Mouse (Mus musculus) C2C12 (cell line): ENCODE results near the gene Mst1. TPM values are rescaled to one million over a fixed set of nuclear protein-coding genes. Genes with fewer than 3 reads are reported as not detected.

ENCODE experiments used
- H3K27me3 ChIP-seq: one replicate; pipeline ENCODE4 v1.6.1; 2011; ENCODE audit not compliant: control insufficient read depth, insufficient read depth, insufficient read length
- H3K36me3 ChIP-seq: one replicate; pipeline ENCODE4 v1.6.1; 2011; ENCODE audit not compliant: control insufficient read depth, insufficient read depth
- H3K4me3 ChIP-seq: one replicate; pipeline ENCODE4 v1.5.1; 2011; ENCODE audit warnings: mild to moderate bottlenecking, control low read depth; ENCODE audit not compliant: poor library complexity, insufficient read depth, severe bottlenecking
- H3K79me2 ChIP-seq: one replicate; pipeline ENCODE4 v1.6.1; 2011; ENCODE audit not compliant: control insufficient read depth, insufficient read depth
- H3K79me3 ChIP-seq: one replicate; pipeline ENCODE4 v1.6.1; 2011; ENCODE audit warnings: low read depth, control low read depth
- H3ac ChIP-seq: one replicate; pipeline ENCODE3; 2011; ENCODE audit warnings: low read depth; ENCODE audit not compliant: control insufficient read depth, insufficient read length
- CEBPB ChIP-seq: IDR thresholded peaks from one replicate; pipeline ENCODE4 v1.6.1; 2011; ENCODE audit warnings: low read depth, mild to moderate bottlenecking, control low read depth, moderate library complexity
- CTCF ChIP-seq: IDR thresholded peaks from one replicate; pipeline ENCODE4 v1.5.1; 2011; ENCODE audit not compliant: control insufficient read depth, insufficient read depth, insufficient read length
- FOSL1 ChIP-seq: IDR thresholded peaks from one replicate; pipeline ENCODE4 v1.8.0; 2011; ENCODE audit warnings: mild to moderate bottlenecking, low read length; ENCODE audit not compliant: poor library complexity, insufficient read depth, severe bottlenecking
- MAX ChIP-seq: IDR thresholded peaks from one replicate; pipeline ENCODE4 v1.6.1; 2011; ENCODE audit warnings: mild to moderate bottlenecking, control low read depth
- MYOD1 ChIP-seq: IDR thresholded peaks from one replicate; pipeline ENCODE4 v1.6.1; 2011; ENCODE audit warnings: low read depth; ENCODE audit not compliant: control insufficient read depth, insufficient read length
- MYOG ChIP-seq: IDR thresholded peaks from one replicate; pipeline ENCODE4 v1.6.1; 2011; ENCODE audit not compliant: control insufficient read depth, insufficient read length; ENCODE audit errors: extremely low read depth
- USF1 ChIP-seq: IDR thresholded peaks from one replicate; pipeline ENCODE4 v1.6.1; 2011; ENCODE audit warnings: low read depth, mild to moderate bottlenecking, control low read depth, moderate library complexity
- polyA plus RNA-seq: library from polyadenylated mRNA; unstranded; fragments of >200 nt; fragmentation: generic; extraction: Trizol; gene quantifications from one replicate; pipeline ENCODE4 v1.2.1, GENCODE M21; 2012; ENCODE audit warnings: missing spikeins

Gene Mst1
- polyA plus RNA-seq, 1 experiment: 0.09 TPM

GRCm38 (mm10) chr9:108047601-108048565, 32.4 kb upstream of the Mst1 start:
- H3K4me3 ChIP-seq: peak overlapping the region; percentile 30
- peaks cover 21% of the 10 kb centered on the region for H3K36me3 ChIP-seq
- no peak for TF ChIP-seq CTCF
- TF ChIP-seq USF1: no peak
- TF ChIP-seq MYOG: no peak
- no peak for TF ChIP-seq MYOD1
- TF ChIP-seq CEBPB: no peak
- no peak for TF ChIP-seq FOSL1
- no peak for TF ChIP-seq MAX
- peak overlapping the region; percentile 42 for H3ac ChIP-seq
- H3K27me3 ChIP-seq: no peaks in the 10 kb centered on the region
- H3K79me3 ChIP-seq: peaks cover 1% of the 10 kb centered on the region
- H3K79me2 ChIP-seq: peaks cover 12% of the 10 kb centered on the region

DNA sequence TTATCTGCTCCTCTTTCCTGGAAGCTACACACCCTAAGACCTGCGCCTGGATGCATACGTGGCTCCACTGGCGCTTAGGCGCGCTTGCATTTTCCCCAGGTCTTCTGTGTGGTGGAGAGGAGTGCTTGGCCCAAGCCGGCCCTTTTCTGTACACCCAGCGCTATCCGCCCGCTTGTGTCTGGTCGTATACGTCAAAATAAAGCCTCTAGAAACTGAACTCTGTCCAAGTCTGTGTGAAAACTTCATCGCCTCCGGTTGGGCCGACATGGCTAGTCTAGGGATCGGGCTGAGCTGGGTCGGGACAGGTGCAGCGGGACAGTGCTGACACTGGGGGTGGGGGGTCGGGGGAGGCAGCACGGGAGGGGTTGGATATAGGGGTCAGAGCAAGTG, 31.7 kb upstream of the Mst1 start:
- H3ac ChIP-seq: peak overlapping the region; percentile 42
- peaks cover 1% of the 10 kb centered on the region for H3K79me3 ChIP-seq
- H3K4me3 ChIP-seq: peak overlapping the region; percentile 30
- H3K79me2 ChIP-seq: peaks cover 12% of the 10 kb centered on the region
- H3K27me3 ChIP-seq: no peaks in the 10 kb centered on the region
- peaks cover 21% of the 10 kb centered on the region for H3K36me3 ChIP-seq
- TF ChIP-seq CTCF (no peak), MYOG (no peak), CEBPB (no peak), USF1 (no peak), MAX (no peak), FOSL1 (no peak), MYOD1 (no peak)

GRCm38 (mm10) chr9:108049016-108049455, 31.2 kb upstream of the Mst1 start, which contains the start of gene Gmppb:
TSS of gene Gmppb (plus strand) at chr9:108049242.
- no peaks in the 10 kb centered on the region for H3K27me3 ChIP-seq
- H3ac ChIP-seq: peak within 1 kb of the TSS; percentile 89
- H3K79me2 ChIP-seq: peaks cover 12% of the 10 kb centered on the region
- peaks cover 21% of the 10 kb centered on the region for H3K36me3 ChIP-seq
- TF ChIP-seq MYOG (no peak), CEBPB (no peak), FOSL1 (no peak), MAX (no peak), CTCF (no peak), USF1 (no peak), MYOD1 (no peak)
- H3K79me3 ChIP-seq: peaks cover 1% of the 10 kb centered on the region
- H3K4me3 ChIP-seq: peak within 1 kb of the TSS; percentile 66

- Histone ChIP-seq H3K4me3 (peak overlapping the region; percentile 66), H3K79me2 (peaks cover 12% of the 10 kb centered on the region), H3K79me3 (peaks cover 1% of the 10 kb centered on the region), H3K27me3 (no peaks in the 10 kb centered on the region), H3ac (peak overlapping the region; percentile 89), H3K36me3 (peaks cover 17% of the 10 kb centered on the region)
- no peak for TF ChIP-seq MAX
- TF ChIP-seq CTCF: no peak
- TF ChIP-seq MYOG: no peak
- no peak for TF ChIP-seq MYOD1
- TF ChIP-seq FOSL1: no peak
- TF ChIP-seq USF1: no peak
- no peak for TF ChIP-seq CEBPB
Measured at GRCm38 (mm10) chr9:108049561-108050251, 30.5 kb upstream of the Mst1 start.

DNA sequence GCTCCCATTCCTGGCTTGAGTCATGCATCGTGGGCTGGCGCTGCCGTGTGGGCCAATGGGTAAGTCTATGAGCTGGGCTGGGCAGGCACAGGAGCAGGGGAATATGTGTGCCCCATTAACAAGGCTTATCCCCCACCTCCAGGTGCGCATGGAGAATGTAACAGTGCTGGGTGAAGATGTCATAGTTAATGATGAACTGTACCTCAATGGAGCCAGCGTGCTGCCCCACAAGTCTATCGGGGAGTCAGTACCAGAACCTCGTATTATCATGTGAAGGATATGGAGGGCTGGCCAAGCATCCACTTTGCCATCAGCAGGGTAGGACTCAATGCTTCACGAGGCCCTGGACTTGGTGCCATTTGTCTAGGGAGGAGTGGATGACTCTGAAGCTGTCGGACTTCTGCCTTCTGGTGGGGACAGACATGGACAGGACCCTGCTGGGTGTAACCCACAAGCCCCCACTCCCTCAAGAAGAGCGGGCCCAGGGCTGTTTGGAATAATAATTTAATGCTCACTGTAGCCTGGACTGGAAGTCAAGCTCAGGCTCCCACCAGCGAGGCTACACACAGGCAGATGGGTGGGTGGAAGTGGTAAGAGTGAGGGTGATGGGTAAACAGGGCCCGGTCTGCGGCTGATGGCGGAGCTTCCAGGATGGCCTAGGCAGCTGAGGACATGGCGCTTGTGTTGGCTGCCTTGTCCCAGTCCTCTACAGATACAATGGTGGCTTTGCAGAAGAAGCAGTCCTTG, 28.9 kb upstream of the Mst1 start:
- Histone ChIP-seq H3K79me3 (peaks cover 1% of the 10 kb centered on the region), H3K79me2 (peaks cover 12% of the 10 kb centered on the region), H3K4me3 (no peak overlapping the region), H3K36me3 (peaks cover 13% of the 10 kb centered on the region), H3K27me3 (no peaks in the 10 kb centered on the region), H3ac (no peak overlapping the region)
- no peak for TF ChIP-seq MAX
- no peak for TF ChIP-seq MYOD1
- no peak for TF ChIP-seq CEBPB
- TF ChIP-seq USF1: no peak
- TF ChIP-seq FOSL1: no peak
- TF ChIP-seq MYOG: no peak
- no peak for TF ChIP-seq CTCF
